Mouse (Mus musculus) liver, embryonic 14.5 days (tissue): ENCODE data around the gene Eno3. TPM values are rescaled to one million over a fixed set of nuclear protein-coding genes. Genes with fewer than 3 reads are reported as not detected.

ENCODE experiments used
- ATAC-seq: fragments of 200-750 bp; cut with Nextera tagmentation; 2 replicates; pipeline ENCODE4 v1.8.0; 2017; ENCODE audit warnings: moderate number of reproducible peaks, mild to moderate bottlenecking, moderate library complexity; ENCODE audit not compliant: insufficient read depth
- DNase-seq, 3 experiments: peaks; one replicate each; pipeline ENCODE4 v3.0.0-alpha.2; 2012 to 2013; ENCODE audit warnings: low read depth in 3 of 3, low spot score in 3 of 3
- H3K27ac ChIP-seq: fragments of 300-500 bp; sonication (generic); 2 replicates; pipeline ENCODE4 v1.5.1; 2014; ENCODE audit warnings: moderate library complexity, mild to moderate bottlenecking, control low read depth, inconsistent platforms
- H3K27me3 ChIP-seq: fragments of 300-500 bp; sonication (generic); 2 replicates; pipeline ENCODE4 v1.6.1; 2014; ENCODE audit warnings: mild to moderate bottlenecking, low read length, moderate library complexity; ENCODE audit not compliant: control insufficient read depth, insufficient read depth
- H3K36me3 ChIP-seq: fragments of 300-500 bp; sonication (generic); replicated peaks from 2 replicates; pipeline ENCODE4 v1.6.1; 2014; ENCODE audit warnings: low read depth; ENCODE audit not compliant: control insufficient read depth, insufficient read depth
- H3K4me1 ChIP-seq, 2 experiments: fragments of 200-500 bp in 1 of 2; fragments of 300-500 bp in 1 of 2; sonication (generic) in 1 of 2; replicated peaks; 2 replicates each; pipeline ENCODE4 v1.6.1; 2012 to 2014; ENCODE audit warnings: antibody characterized with exemption in 1 of 2, inconsistent platforms in 1 of 2, low read length in 1 of 2; ENCODE audit not compliant: control insufficient read depth in 2 of 2, insufficient read depth in 2 of 2
- H3K4me2 ChIP-seq: fragments of 300-500 bp; sonication (generic); 2 replicates; pipeline ENCODE4 v1.6.1; 2014; ENCODE audit warnings: low read depth, mild to moderate bottlenecking, control low read depth, moderate library complexity
- H3K4me3 ChIP-seq, 2 experiments: fragments of 200-500 bp in 1 of 2; fragments of 300-500 bp in 1 of 2; sonication (generic) in 1 of 2; 2 replicates each; pipeline ENCODE4 v1.5.1; 2012 to 2014; ENCODE audit warnings: low read depth in 2 of 2, low read length in 2 of 2, mild to moderate bottlenecking in 2 of 2, control low read depth in 1 of 2, inconsistent platforms in 1 of 2, moderate library complexity in 1 of 2; ENCODE audit not compliant: insufficient read depth in 1 of 2
- H3K9ac ChIP-seq: fragments of 300-500 bp; sonication (generic); replicated peaks from 2 replicates; pipeline ENCODE4 v1.6.1; 2014; ENCODE audit warnings: mild to moderate bottlenecking, control low read depth, moderate library complexity
- H3K9me3 ChIP-seq: fragments of 300-500 bp; sonication (generic); 2 replicates; pipeline ENCODE4 v1.6.1; 2016; ENCODE audit warnings: low read length, mixed read lengths; ENCODE audit not compliant: control insufficient read depth
- CTCF ChIP-seq: IDR thresholded peaks from 2 replicates; pipeline ENCODE4 v1.5.1; 2016; ENCODE audit warnings: antibody characterized with exemption, low read depth, control low read depth
- EP300 ChIP-seq: IDR thresholded peaks from 2 replicates; pipeline ENCODE4 v1.6.1; 2016; ENCODE audit warnings: antibody characterized with exemption, low read depth
- WGBS: fragments of 180-500 bp; shearing (Covaris S2); extraction: QIAGEN DNeasy Blood & Tissue Kit; methylation state at CpG from one replicate; pipeline ENCODE4 v1.1.7; 2014; ENCODE audit not compliant: insufficient replicate concordance; 5-methylcytosine and 5-hydroxymethylcytosine counted together
- polyA plus RNA-seq, 2 experiments: library from polyadenylated mRNA; depleted of rRNA in 1 of 2; stranded (reverse) in 1 of 2; unstranded in 1 of 2; fragments of >200 nt; fragmentation: Nextera tagmentation in 1 of 2; extraction: Ambion mirVana in 1 of 2; gene quantifications; 2 replicates each; pipeline versions ENCODE4 v1.2.1 to v1.2.3; 2012 to 2014

The Eno3 gene
- polyA plus RNA-seq, 2 experiments: 3.6 to 3.7 TPM

DNA sequence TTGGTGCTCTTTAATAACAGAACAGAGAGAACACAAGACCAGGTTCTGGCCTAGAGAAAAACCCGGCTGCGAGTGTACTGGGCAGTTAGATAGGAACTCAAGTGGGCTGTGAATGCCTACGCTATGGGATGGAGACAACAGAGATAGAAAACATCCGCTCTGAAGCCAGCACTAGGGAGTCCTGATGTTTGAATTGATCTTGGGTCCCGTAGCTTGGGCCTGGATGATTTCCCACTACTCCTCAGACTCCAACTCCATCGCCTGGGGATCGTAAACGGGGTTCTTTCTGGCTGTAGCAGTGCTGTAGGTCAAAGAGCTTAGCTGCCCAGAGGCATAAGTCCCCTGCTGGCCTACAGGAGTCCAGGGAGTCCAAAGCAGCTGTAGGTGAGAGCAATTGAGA, 31.4 kb downstream of the Eno3 start:
- TF ChIP-seq CTCF (no peak), EP300 (no peak)
- Histone ChIP-seq H3K27me3 (no peaks in the 10 kb centered on the region; the same call in 1 of the 2 replicates), H3K9ac (peak overlapping the region; percentile 69), H3K4me2 (peak overlapping the region; percentile 83), H3K4me3 (peak overlapping the region; percentile 75 to 84), H3K27ac (no peak overlapping the region), H3K9me3 (no peaks in the 10 kb centered on the region), H3K4me1 (peaks cover 0 to 9% of the 10 kb centered on the region in 2 experiments; a peak in 3 of 4 replicates), H3K36me3 (no peaks in the 10 kb centered on the region)
- ATAC-seq: no peak
- DNase-seq: no peak
- WGBS: 42% methylated on average over 8 of the region's 8 CpGs

DNA sequence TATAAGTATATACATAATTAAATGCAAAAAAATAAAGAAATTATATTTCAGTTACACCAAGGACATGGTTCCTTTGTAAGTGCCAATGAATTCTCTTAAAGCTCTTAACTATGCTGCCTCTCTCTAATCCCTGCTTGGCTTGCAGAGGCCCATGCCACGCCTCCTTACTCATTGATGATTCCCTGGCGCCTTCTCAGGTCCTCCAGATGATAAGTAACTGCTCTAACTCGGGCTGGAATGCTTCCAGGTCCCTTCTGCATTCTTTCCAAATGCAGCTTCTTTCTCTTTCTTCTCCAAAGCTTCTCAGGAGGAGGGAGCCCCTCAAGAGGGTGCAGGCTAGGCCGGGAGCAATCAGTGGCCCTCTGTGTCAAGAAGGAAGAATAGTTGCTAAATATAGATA, 32.6 kb downstream of the Eno3 start:
- no peak overlapping the region for H3K9ac ChIP-seq
- ATAC-seq: no peak
- no peaks in the 10 kb centered on the region; the same call in 1 of the 2 replicates for H3K27me3 ChIP-seq
- H3K36me3 ChIP-seq: no peaks in the 10 kb centered on the region
- TF ChIP-seq EP300: no peak
- no peaks in the 10 kb centered on the region for H3K9me3 ChIP-seq
- H3K4me2 ChIP-seq: no peak overlapping the region
- DNase-seq: no peak
- no peak overlapping the region for H3K4me3 ChIP-seq
- WGBS: 51% methylated on average over 4 of the region's 4 CpGs
- peaks cover 0 to 9% of the 10 kb centered on the region in 2 experiments; a peak in 3 of 4 replicates for H3K4me1 ChIP-seq
- no peak overlapping the region for H3K27ac ChIP-seq

DNA sequence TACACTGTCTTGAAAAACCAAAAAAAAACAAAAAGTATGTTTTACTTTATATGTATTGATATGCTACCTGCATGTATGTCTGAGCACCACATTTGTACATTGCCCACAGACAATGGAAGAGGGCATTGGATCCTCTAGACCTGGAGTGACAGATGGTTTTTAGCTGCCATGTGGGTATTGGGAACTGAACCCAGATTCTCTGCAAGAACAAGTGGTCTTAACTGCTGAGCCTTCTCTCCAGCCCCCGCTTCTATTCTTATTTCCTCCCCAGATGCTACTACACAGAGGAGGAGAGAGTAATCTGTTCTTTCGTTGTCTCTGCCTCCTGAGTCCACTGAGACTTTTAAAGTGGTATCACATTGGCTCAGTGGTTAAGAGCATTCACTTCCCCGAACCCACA, 36.5 kb downstream of the Eno3 start:
- no peaks in the 10 kb centered on the region; the same call in 1 of the 2 replicates for H3K27me3 ChIP-seq
- no peak overlapping the region for H3K4me2 ChIP-seq
- no peak overlapping the region for H3K9ac ChIP-seq
- 39% methylated on average over 3 of the region's 3 CpGs for WGBS
- no peak overlapping the region for H3K4me3 ChIP-seq
- no peaks in the 10 kb centered on the region for H3K9me3 ChIP-seq
- no peak overlapping the region for H3K27ac ChIP-seq
- DNase-seq (no peak), ATAC-seq (no peak)
- TF ChIP-seq CTCF (no peak), EP300 (no peak)
- H3K36me3 ChIP-seq: no peaks in the 10 kb centered on the region
- H3K4me1 ChIP-seq: peaks cover 0 to under 1% of the 10 kb centered on the region in 2 experiments; a peak in 3 of 4 replicates

DNA sequence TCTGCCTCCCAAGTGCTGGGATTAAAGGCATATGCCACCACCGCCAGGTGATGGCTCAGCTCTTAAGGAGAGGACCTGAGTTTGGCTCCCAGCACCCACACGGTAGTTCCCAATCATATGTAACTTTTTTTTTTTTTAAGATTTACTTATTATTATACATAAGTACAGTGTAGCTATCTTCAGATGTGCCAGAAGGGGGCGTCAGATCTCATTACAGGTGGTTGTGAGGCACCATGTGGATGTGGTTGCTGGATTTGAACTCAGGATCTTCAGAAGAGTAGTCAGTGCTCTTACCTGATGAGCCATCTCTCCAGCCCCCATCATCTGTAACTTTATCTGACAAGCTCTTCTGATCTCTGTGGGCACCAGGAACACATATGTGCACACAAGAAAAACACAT, 40.4 kb downstream of the Eno3 start:
- Histone ChIP-seq H3K9ac (no peak overlapping the region), H3K36me3 (no peaks in the 10 kb centered on the region), H3K4me3 (no peak overlapping the region), H3K4me2 (no peak overlapping the region), H3K27me3 (peaks cover 4% of the 10 kb centered on the region), H3K9me3 (no peaks in the 10 kb centered on the region), H3K27ac (no peak overlapping the region), H3K4me1 (peaks cover 0 to 4% of the 10 kb centered on the region in 2 experiments; a peak in 1 of 4 replicates)
- no peak for DNase-seq
- 53% methylated on average over 3 of the region's 3 CpGs for WGBS
- no peak for ATAC-seq
- no peak for TF ChIP-seq CTCF

DNA sequence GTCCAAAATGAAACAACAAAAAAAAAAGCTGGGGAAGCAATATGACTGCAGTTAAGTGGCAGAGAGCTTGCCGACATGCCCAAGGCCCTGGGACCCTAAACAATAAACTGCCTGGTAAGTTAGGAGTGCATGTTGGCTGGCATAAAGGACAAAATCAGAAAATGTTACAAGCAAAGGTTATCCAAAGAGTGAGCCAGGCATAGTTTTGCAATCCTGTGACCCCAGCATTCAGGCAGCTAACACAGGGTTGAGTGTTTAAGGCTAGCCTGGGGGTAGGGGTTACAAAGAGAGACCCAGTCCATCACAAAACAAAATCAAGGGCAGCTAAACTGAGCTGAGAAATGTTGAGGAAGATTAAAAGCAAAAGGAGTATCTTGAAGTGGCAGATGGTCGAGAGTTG, 42.0 kb downstream of the Eno3 start:
- Histone ChIP-seq H3K4me3 (no peak overlapping the region), H3K27ac (no peak overlapping the region), H3K9me3 (no peaks in the 10 kb centered on the region), H3K36me3 (no peaks in the 10 kb centered on the region), H3K27me3 (peaks cover 4% of the 10 kb centered on the region), H3K9ac (no peak overlapping the region), H3K4me2 (no peak overlapping the region; the same call in 1 of the 2 replicates), H3K4me1 (peaks cover 0 to 4% of the 10 kb centered on the region in 2 experiments; a peak in 1 of 4 replicates)
- no peak for DNase-seq
- 59% methylated on average over 2 of the region's 2 CpGs for WGBS
- TF ChIP-seq CTCF (no peak), EP300 (no peak)
- ATAC-seq: no peak
